Comparison of ENCODE assay signal across 8 mouse cellular contexts in the genomic region with DNA sequence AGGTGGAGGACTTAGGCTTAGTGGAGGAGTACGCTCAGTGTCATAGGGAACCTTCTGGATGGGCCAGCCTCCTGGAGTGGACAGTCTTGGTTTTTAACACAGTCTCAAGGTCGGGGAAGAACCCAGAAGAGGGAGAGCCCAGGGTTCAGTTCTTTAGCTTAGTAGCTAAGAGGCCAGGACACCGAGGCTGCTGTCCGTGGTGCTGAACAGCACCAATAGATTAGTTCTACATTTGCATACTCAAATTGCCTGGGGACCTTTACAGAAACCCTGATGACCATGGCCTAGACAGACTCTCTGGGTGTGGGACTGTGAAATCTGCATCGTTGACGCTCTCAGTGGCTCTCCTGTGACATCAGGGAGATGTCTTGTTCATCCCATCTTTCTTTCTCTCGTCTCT. TPM values are rescaled to one million over a fixed set of nuclear protein-coding genes. Genes with fewer than 3 reads are reported as not detected.
DNase-seq lines count a peak whose midpoint lies in the region; ATAC-seq and TF ChIP-seq lines count a peak whose summit lies in the region.

No protein-coding gene starts in this region.

- TF ChIP-seq CTCF in hindbrain, postnatal 0 days (IDR thresholded peaks at IDR 0.05; ENCODE audit: low read depth) = no peak
- TF ChIP-seq CTCF in brain, embryonic 14.5 days (IDR thresholded peaks at IDR 0.05; ENCODE audit: borderline replicate concordance, extremely low read depth, insufficient read depth, insufficient read length) = no peak
- no peak for TF ChIP-seq CTCF in lung, postnatal 0 days (IDR thresholded peaks at IDR 0.05)

- no peaks in the 10 kb centered on the region for H3K27me3 ChIP-seq in hindbrain, postnatal 0 days (ENCODE audit: insufficient read depth, low read length)
- peaks cover 8% of the 10 kb centered on the region for H3K27me3 ChIP-seq in hindbrain, embryonic 12.5 days
- H3K27me3 ChIP-seq in lung, postnatal 0 days (replicated peaks; ENCODE audit: insufficient read depth, low read length) = no peaks in the 10 kb centered on the region

- H3K9me3 ChIP-seq in hindbrain, postnatal 0 days (ENCODE audit: low read length) = no peaks in the 10 kb centered on the region
- no peaks in the 10 kb centered on the region for H3K9me3 ChIP-seq in hindbrain, embryonic 12.5 days (replicated peaks)
- no peaks in the 10 kb centered on the region for H3K9me3 ChIP-seq in lung, postnatal 0 days (ENCODE audit: low read length)

- H3K27ac ChIP-seq in hindbrain, postnatal 0 days = no peak overlapping the region
- H3K27ac ChIP-seq in hindbrain, embryonic 12.5 days = no peak overlapping the region
- no peak overlapping the region for H3K27ac ChIP-seq in lung, postnatal 0 days (ENCODE audit: low read length)

- intact Hi-C loops in left cerebral cortex, postnatal 36 days (cut with DNase I) = no loop called here

- 25% methylated on average over 7 of the region's 7 CpGs for WGBS in hindbrain, postnatal 0 days
- WGBS in hindbrain, embryonic 12.5 days = 22% methylated on average over 7 of the region's 7 CpGs
- WGBS in lung, postnatal 0 days = 17% methylated on average over 7 of the region's 7 CpGs

- no peak overlapping the region for H3K9ac ChIP-seq in hindbrain, postnatal 0 days (replicated peaks; ENCODE audit: low read length)
- H3K9ac ChIP-seq in hindbrain, embryonic 12.5 days = no peak overlapping the region
- no peak overlapping the region for H3K9ac ChIP-seq in lung, postnatal 0 days (replicated peaks; ENCODE audit: low read depth)

- peak; percentile 61 for DNase-seq in hindbrain, postnatal 0 days (ENCODE audit: low spot score)
- DNase-seq in ES-CJ7 (ENCODE audit: low read depth, low spot score) = peak; percentile 63
- DNase-seq in brain, embryonic 14.5 days (ENCODE audit: low read depth) = peak; percentile 49
- DNase-seq in lung, postnatal 0 days (ENCODE audit: low spot score) = peak; percentile 74
- no peak for DNase-seq in right cerebral cortex, postnatal 25 days
- DNase-seq in left cerebral cortex, postnatal 36 days (ENCODE audit: low spot score in 2 of 2) = no peak
- no peak for DNase-seq in cerebellum, postnatal 4 days (ENCODE audit: low spot score in 2 of 2)

- TF ChIP-seq EP300 in lung, postnatal 0 days (IDR thresholded peaks at IDR 0.05) = no peak

- no peak overlapping the region for H3K4me2 ChIP-seq in hindbrain, postnatal 0 days (ENCODE audit: low read depth, low read length)
- no peak overlapping the region for H3K4me2 ChIP-seq in hindbrain, embryonic 12.5 days (replicated peaks)
- no peak overlapping the region for H3K4me2 ChIP-seq in lung, postnatal 0 days (replicated peaks; ENCODE audit: low read depth, low read length)

- ATAC-seq in hindbrain, postnatal 0 days = no peak
- ATAC-seq in hindbrain, embryonic 12.5 days (ENCODE audit: low FRiP score) = no peak
- no peak for ATAC-seq in lung, postnatal 0 days

- no peak for TF ChIP-seq POLR2A in brain, embryonic 14.5 days (IDR thresholded peaks at IDR 0.05; ENCODE audit: borderline replicate concordance, extremely low read depth, insufficient read depth, insufficient read length, poor library complexity, severe bottlenecking)

- 0 out of 2 replicates have a peak, but pooled peaks cover 4% of the 10 kb centered on the region for H3K36me3 ChIP-seq in hindbrain, postnatal 0 days (ENCODE audit: insufficient read depth, low read length)
- H3K36me3 ChIP-seq in hindbrain, embryonic 12.5 days = no peaks in the 10 kb centered on the region
- no peaks in the 10 kb centered on the region for H3K36me3 ChIP-seq in lung, postnatal 0 days (ENCODE audit: insufficient read depth, low read length)

- H3K4me1 ChIP-seq in hindbrain, postnatal 0 days (ENCODE audit: insufficient read depth, low read length) = peaks cover 3% of the 10 kb centered on the region; the same call in 1 of the 2 replicates
- no peaks in the 10 kb centered on the region; the same call in 1 of the 2 replicates for H3K4me1 ChIP-seq in hindbrain, embryonic 12.5 days
- no peaks in the 10 kb centered on the region for H3K4me1 ChIP-seq in lung, postnatal 0 days (ENCODE audit: insufficient read depth, low read depth, low read length)

- H3K4me3 ChIP-seq in hindbrain, postnatal 0 days (ENCODE audit: low read length) = no peak overlapping the region
- no peak overlapping the region for H3K4me3 ChIP-seq in hindbrain, embryonic 12.5 days
- H3K4me3 ChIP-seq in lung, postnatal 0 days (ENCODE audit: low read depth, low read length) = no peak overlapping the region

RNA-seq across cellular contexts. Expression of a gene that starts 19.1 kb away (rescaled TPM):
- 257 TPM in 2 replicates for total RNA-seq in hindbrain, postnatal 0 days (2014; rRNA removed)
- polyA plus RNA-seq in hindbrain, postnatal 0 days (2015; fragmentation: Nextera tagmentation; extraction: Ambion mirVana) = 67.1 and 71.0 TPM in 2 replicates
- polyA plus RNA-seq in hindbrain, embryonic 12.5 days (2016; fragmentation: Nextera tagmentation; extraction: Ambion mirVana) = 12.7 and 16.1 TPM in 2 replicates
- 80.5 and 110 TPM in 2 replicates for polyA plus RNA-seq in brain, embryonic 14.5 days (2012; rRNA removed)
- 0.84 and 1.0 TPM in 2 replicates for polyA plus RNA-seq in lung, postnatal 0 days (2015; fragmentation: Nextera tagmentation; extraction: Ambion mirVana)
- total RNA-seq in left cerebral cortex, postnatal 36 days (2021) = 100 to 1,000 TPM; 521 to 559 TPM

RNA-seq across cellular contexts. Expression of a gene that starts 39.2 kb away (rescaled TPM):
- 8.8 and 14.4 TPM in 2 replicates for total RNA-seq in hindbrain, postnatal 0 days (2014; rRNA removed)
- 6.7 and 7.1 TPM in 2 replicates for polyA plus RNA-seq in hindbrain, postnatal 0 days (2015; fragmentation: Nextera tagmentation; extraction: Ambion mirVana)
- polyA plus RNA-seq in hindbrain, embryonic 12.5 days (2016; fragmentation: Nextera tagmentation; extraction: Ambion mirVana) = 5.7 and 7.2 TPM in 2 replicates
- polyA plus RNA-seq in brain, embryonic 14.5 days (2012; rRNA removed) = 19.5 and 32.8 TPM in 2 replicates
- 4.5 and 5.6 TPM in 2 replicates for polyA plus RNA-seq in lung, postnatal 0 days (2015; fragmentation: Nextera tagmentation; extraction: Ambion mirVana)
- total RNA-seq in left cerebral cortex, postnatal 36 days (2021) = 1 to 10 TPM; 1.7 to 2.1 TPM

RNA-seq across cellular contexts. Expression of a gene that starts 54.9 kb away (rescaled TPM):
- 60.8 and 101 TPM in 2 replicates for total RNA-seq in hindbrain, postnatal 0 days (2014; rRNA removed)
- 55.5 and 56.3 TPM in 2 replicates for polyA plus RNA-seq in hindbrain, postnatal 0 days (2015; fragmentation: Nextera tagmentation; extraction: Ambion mirVana)
- polyA plus RNA-seq in hindbrain, embryonic 12.5 days (2016; fragmentation: Nextera tagmentation; extraction: Ambion mirVana) = 126 and 129 TPM in 2 replicates
- 128 and 143 TPM in 2 replicates for polyA plus RNA-seq in brain, embryonic 14.5 days (2012; rRNA removed)
- polyA plus RNA-seq in lung, postnatal 0 days (2015; fragmentation: Nextera tagmentation; extraction: Ambion mirVana) = 21.6 and 28.7 TPM in 2 replicates
- total RNA-seq in left cerebral cortex, postnatal 36 days (2021) = 10 to 100 TPM; 41.4 to 66.1 TPM

Comparison
In these comparisons a context has a peak if more than half of its experiments do, and no peak if none do; other contexts are left out.
1. DNase-seq: peak in hindbrain, postnatal 0 days (single experiment), ES-CJ7 (single experiment), brain, embryonic 14.5 days (single experiment) and lung, postnatal 0 days (single experiment); none in right cerebral cortex, postnatal 25 days (single experiment), left cerebral cortex, postnatal 36 days (0 of 2) and cerebellum, postnatal 4 days (0 of 2).